Mouse (Mus musculus): ENCODE data around the gene Cnnm1.
A peak's percentile ranks its signal among the peaks of the same experiment; 100 is the strongest.
"Not testable (repeated sequence)": the region's sequence is repeated elsewhere in the genome, so short reads cannot be mapped to it uniquely, and the experiment has no call there.

The Cnnm1 gene

DNA sequence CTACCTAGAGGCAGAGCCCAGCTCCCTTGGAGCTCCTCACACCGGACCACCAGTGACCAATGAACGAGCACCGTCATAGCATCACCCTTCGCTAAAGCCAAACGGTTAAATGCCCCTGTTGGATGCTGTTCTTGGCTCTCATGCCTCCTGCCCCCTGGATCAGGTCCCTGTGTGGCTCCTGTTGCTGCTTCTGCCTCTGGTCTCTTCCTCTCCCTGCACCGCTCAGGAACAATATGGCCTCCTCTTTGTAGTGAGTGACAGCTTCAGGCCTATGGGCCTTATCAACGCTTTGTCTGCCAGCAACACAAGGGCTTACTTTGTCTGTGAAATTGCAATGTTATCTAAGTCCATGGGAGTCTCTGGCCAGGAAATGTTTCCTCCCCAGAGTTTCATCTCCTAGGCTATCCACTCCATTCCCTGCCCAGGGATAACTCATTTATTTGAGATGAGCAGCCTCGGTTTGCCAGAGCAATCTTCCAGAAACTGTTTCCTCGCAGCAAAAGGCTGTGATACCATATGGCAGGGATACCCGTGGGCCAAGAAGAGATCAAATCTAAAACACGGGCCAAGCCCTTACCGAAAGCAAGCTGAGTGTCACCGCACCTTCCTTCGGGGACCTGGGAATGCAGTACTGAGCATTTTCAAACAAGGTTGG lies 25.5 kb downstream of the Cnnm1 start:
- no peak for DNase-seq

GRCm38 (mm10) chr19:43467927-43468685 lies 27.9 kb downstream of the Cnnm1 start:
- DNase-seq: no peak

- no peak for DNase-seq
Observed at GRCm38 (mm10) chr19:43469333-43469732, 29.1 kb downstream of the Cnnm1 start.

DNA sequence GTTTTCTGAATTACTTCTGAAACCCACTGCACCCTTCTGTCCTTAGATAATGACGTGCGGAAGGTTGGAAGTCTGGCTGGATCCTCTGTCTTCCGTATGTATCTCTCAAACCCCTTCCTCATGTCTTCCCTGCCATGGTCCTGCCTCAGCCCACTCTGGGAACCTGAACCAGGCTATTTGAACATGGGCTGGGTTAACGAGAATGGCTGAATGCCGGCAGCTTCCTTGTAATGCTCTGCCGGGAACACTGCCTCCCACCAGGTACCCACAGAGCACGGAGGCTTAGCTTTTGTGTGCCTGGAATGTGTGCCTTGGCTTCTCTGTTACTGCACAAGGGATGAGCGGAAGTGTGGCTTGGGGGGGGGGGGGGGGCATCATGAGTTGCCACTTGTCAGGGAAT lies 32.1 kb downstream of the Cnnm1 start:
- DNase-seq: no peak

- no peak for DNase-seq
Observed at GRCm38 (mm10) chr19:43472781-43473180, 32.5 kb downstream of the Cnnm1 start.

DNA sequence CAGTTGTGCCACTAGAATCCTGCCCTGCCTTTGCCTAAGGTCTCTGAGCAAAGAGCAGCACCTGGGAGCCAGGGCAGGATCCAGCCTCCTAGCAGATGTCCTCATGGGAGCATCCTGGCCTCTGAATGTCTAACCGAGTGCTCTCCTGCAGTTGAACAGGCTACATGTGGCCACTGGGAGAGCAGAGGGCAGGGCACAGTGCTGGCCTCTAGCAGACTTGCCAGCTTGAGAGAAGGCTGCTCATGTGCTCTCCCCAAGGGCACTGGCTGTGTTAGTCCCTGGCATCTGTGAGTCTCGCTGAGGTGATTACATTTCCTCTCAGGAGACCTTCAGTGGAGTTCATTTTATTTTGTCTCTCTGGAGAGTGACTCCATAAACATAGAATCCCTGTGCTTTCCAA lies 35.4 kb downstream of the Cnnm1 start:
- DNase-seq: no peak

- DNase-seq: no peak
Observed at GRCm38 (mm10) chr19:43476063-43476462, 35.8 kb downstream of the Cnnm1 start.

DNA sequence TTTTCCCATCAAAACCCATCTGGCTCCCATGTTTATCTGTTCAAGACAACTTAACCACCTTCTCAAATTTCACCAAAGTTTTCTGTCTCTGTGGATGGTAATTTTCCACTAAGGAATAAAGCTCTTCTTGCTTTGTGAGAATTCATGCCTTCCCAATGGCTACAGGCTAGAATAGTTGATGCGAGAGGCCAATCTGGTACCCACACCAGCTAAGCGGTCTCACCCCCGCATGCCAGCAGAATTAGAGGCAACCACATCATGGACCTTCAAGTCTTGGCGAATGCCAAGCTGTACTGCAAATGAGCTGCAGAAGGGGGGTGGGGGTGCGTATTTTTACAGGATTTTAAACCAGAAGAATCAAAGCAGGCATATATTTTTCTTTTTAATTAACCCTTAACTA lies 37.2 kb downstream of the Cnnm1 start:
- DNase-seq: no peak

DNA sequence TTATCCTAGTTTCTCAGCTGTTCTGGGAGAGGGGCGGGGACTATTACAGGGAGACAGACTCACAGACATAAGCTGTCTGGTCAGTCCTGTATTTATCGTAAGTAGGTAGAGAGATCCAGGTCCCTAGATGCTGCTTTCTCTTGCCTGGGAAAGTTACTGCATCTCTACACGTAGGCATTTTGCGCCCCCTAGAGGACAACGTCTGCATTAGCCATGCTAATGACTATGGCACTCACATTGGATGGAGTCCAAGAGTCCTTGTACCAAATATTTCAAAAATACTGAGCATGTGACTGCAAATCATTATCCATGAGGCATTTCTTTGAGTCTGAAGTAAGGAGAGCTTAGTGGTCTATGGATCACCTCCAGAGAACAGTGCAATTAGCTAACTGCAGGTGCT lies 38.7 kb downstream of the Cnnm1 start:
- peak; percentile 67 to 69 for DNase-seq

DNA sequence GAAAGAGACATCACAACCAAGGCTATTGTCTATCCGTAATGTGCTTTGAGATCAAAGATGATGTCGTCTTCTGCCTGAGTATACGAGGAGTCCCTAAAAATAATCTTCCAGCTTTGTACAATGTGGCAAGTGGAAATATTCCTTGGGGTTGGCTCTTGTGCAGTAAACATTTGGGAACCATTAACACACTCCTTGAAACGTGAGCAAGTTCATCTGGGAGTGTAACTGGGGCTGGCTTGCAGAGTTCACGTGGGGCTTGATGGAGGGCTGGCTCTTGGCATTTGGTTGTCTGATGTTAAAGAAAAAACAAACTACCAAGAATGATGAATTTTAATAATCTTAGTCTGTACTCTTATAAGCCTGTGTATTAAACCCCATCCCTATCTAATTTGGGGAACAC lies 39.2 kb downstream of the Cnnm1 start:
- DNase-seq: no peak

DNA sequence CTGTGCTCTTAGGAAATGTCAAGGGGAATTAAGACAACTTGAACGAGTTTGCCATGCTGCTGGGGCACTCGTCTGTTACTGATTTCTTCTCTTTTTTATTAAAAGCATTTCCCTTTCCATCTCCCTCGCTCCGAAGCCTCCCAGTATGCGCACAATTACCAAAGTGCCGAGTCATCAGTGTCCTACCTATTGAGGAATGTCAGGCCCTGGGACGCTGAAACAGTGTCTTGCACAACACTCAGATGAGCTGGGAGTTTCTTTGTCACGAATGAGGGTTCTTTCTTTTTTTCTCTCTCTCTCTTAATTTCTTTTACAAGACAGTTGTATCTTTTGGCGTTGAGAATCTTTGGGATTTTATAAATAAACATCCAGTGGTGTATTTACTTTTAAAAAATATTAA lies 40.3 kb downstream of the Cnnm1 start:
- no peak for DNase-seq

GRCm38 (mm10) chr19:43487429-43487828 lies 47.2 kb downstream of the Cnnm1 start:
- DNase-seq: peak; percentile 24 to 42

DNA sequence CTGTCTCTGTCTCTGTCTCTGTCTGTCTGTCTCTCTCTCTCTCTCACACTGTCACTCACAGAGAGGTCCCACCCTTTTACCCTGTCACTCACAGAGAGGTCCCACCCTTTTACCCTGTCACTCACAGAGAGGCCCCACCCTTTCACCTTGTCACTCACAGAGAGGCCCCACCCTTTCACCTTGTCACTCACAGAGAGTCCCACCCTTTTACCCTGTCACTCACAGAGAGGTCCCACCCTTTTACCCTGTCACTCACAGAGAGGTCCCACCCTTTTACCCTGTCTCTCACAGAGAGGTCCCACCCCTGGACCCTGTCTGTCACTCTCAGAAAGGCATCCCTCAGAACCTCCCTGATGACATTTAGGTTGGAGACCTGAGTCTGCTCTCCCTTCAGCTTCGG lies 53.1 kb downstream of the Cnnm1 start:
- not testable (repeated sequence) for DNase-seq

DNA sequence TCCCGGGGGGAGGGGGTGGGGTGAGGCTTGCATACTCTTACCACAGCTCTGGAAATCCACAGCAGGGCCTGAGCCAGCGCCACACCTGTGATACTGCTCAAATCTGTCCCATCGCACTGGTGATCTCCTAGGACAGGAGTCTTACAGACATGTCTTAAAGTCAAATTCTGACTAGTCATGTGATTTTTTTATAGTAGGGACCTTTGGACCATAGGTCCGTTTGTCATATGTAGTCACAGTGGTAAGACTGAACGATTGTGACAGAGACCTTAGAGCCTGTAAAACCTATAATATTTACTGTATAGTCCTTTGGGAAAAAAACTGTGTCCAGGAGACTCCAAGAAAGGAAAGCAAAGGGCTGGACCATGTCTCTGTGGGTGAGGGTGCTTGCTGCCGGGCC lies 53.6 kb downstream of the Cnnm1 start:
- no peak for DNase-seq

GRCm38 (mm10) chr19:43494914-43495313 lies 54.7 kb downstream of the Cnnm1 start:
- no peak for DNase-seq

GRCm38 (mm10) chr19:43495846-43496245 lies 55.6 kb downstream of the Cnnm1 start:
- peak; percentile 57 to 61 for DNase-seq

DNA sequence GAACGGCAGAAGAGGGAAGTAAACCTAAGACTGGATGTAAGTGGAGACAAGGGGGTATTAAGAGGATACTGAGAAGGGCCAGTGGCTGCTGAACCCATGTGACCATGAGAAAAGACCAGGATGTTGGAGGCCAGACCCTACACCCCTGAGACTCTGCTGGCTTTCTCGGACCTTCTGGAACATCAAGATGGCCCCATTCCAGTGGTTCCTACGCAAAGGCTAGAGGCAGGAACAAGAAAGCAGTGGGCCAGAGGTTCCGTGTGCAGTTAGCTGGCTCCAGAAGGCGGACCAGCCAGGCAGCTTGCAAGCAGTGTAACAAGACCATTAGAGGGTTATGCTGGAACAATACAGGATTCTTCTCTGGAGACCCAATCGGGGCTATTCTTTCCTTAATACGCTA lies 57.2 kb downstream of the Cnnm1 start:
- no peak for DNase-seq

GRCm38 (mm10) chr19:43498874-43499273 lies 58.6 kb downstream of the Cnnm1 start:
- no peak for DNase-seq

GRCm38 (mm10) chr19:43502630-43503029 lies 62.4 kb downstream of the Cnnm1 start:
- no peak for DNase-seq

GRCm38 (mm10) chr19:43503593-43503992 lies 63.4 kb downstream of the Cnnm1 start:
- not testable (repeated sequence) for DNase-seq

DNA sequence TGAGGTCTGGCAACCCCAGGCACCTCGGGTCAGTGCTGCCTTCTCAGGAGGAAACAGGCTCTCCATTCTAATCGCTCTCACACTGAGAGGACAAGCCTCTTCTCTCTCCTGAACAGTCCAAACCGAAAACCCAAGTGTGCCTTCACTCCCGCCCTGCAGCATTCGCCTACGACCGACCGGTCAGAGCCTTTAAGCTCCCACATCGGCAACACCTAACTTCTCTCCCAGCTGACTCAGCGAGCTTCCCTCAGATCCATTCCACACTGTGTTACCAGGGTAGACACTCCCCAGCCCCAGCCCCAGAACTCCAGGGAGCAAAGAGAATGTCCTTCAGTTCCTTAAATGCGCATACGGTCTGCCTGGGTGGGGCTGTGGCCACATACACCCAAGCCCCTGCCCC lies 65.2 kb downstream of the Cnnm1 start:
- DNase-seq: no peak

DNA sequence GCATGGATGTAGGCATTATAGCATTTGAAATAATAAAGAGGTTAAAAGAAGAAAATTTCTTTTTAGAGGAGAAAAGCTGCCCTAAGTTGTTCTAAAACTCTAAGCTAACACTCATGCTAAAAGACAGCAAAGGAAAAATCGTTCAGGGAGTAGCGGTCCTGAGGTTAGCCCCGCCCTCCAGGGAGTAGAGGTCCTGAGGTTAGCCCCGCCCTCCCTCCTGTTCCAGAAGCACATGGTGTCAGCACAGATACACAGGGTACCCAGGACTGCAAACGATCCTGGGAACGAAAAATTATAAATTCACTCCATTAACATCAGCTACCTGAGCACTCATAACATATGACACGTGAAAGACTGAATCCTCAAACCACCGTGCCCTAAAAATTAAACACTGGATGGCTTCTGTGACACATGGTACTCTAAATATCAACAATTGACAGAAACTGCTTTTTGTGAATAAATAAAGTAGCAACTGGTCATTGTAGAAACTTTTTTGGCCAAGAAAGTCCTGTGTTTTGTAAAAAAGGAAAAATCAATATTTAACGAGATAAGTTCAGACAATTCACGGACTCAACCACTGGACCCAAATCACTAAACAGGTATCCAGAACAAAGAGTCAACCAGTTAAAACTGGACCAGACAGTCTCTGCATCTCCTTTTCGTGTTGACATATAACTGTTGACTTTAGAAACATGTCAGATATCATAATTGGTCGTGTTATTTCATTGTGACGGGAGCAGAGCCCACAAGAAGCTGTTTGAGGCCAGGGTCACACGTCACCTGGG lies 70.4 kb downstream of the Cnnm1 start:
- no peak for DNase-seq
